Mouse (Mus musculus) NIH3T3 (cell line): ENCODE measurements around the gene Crat.
"Not testable (repeated sequence)": the region's sequence is repeated elsewhere in the genome, so short reads cannot be mapped to it uniquely, and the experiment has no call there.

Source experiments
- DNase-seq: peaks from one replicate; pipeline ENCODE4 v3.0.0-alpha.2; 2012; ENCODE audit warnings: low read depth

The Crat gene

DNA sequence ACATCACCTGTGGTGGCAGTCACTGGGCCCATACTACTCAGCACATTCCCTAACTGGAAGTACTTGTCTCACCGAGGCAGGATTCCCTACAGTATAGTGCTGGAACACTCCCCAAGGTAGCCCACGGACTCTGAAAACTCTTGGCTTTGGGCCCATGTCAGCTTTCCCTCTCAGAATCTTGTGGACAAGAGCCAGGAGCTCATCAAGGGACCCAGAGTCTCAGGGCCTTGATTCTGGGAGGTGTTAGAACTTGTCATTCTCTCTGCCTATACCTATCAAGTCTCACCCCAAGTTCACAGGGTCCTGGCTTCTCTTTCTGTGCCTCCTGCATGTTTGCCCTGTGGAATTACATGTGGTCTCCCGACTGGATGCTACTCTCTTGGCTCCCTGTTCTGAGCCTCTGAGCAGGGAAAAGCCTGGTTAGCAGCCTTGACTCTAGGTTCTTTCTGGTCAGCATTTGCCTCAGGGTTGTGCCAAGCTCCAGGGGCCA is 24.6 kb upstream of the Crat start:
- DNase-seq: peak; percentile 75

GRCm38 (mm10) chr2:30439631-30440030 is 24.0 kb upstream of the Crat start:
- DNase-seq: no peak

- DNase-seq: no peak
Measured at GRCm38 (mm10) chr2:30437791-30438190, 22.2 kb upstream of the Crat start.

DNA sequence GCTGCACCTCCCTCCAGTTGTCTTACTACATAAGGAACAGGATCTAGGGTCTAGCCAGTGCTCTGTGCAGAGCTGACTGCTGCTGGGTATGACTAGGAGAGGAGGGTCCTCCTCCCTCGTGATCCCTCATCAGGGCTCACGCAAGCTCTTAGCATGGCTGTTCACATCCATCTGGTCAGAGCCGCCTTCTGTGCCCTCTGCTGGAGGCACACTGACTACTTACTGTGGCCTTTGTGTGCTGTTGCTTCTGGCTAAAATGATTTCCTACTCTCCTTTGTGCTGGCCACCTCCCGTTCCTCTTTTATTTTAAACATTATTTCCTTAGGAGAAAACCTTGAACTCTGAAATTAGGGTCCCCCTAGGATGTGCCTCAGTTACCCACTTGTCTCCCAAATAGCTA is 21.2 kb upstream of the Crat start:
- DNase-seq: no peak

DNA sequence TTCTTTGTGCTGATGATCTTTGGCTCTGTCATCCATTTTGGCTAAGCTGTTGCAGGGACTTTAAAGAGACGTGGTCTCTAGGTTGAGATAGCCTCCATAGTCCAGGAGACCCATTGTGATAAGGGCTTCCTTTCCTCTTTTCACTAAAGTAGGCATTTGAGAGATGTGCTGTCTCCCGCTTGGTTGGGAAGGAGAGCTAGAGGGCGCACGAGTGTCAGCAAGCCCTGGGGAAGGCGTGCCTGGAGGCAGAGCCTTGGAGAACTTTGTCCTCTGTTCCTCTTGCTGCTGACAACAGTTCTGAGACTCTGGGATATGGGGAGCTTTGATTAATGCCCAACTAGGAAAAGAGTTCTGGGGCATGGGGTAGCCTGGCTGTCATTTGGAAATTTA is 20.5 kb upstream of the Crat start:
- DNase-seq: peak; percentile 58

- DNase-seq: peak; percentile 89
Measured at GRCm38 (mm10) chr2:30435326-30436155, 19.9 kb upstream of the Crat start.

- DNase-seq: no peak
Measured at GRCm38 (mm10) chr2:30429156-30429555, 13.5 kb upstream of the Crat start.

DNA sequence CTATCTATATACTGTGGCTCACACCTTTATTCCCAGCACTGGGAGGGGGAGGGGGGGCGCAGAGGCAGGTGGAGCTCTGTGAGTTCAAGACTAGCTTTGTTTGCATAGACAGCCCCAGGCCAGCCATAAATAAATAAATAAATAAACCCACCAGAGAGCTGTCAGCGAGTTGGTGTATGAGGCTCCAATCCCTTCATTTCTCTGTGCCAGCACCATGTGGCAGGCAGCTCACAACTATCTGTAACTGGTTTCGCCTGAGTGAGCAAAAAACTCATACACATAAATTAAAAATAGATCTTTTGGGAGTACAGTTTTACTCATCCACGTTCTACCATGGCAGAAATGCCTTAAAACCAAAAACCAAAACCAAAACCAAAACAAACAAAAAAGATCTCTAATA is 5.8 kb upstream of the Crat start:
- DNase-seq: no peak

DNA sequence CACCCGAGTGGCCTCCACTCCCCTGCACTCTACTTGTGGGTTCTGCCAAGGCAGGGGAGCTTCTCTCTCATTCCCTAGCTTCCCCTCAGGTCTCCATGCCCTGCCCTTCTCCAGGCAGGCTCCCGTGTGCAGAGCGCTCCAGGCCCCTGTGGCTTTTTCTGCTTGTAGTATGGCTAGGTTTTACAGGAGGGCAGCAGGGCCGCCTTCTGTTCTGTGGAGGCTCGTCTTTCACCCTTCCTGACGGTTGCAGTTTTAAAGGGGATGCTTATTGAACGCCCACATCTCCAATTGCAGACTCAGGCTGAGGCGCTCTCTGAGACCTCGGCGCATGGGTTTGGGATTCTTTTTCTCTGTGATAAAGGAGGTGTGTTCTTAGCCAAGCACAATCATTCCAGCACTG is 3.5 kb upstream of the Crat start:
- DNase-seq: no peak

DNA sequence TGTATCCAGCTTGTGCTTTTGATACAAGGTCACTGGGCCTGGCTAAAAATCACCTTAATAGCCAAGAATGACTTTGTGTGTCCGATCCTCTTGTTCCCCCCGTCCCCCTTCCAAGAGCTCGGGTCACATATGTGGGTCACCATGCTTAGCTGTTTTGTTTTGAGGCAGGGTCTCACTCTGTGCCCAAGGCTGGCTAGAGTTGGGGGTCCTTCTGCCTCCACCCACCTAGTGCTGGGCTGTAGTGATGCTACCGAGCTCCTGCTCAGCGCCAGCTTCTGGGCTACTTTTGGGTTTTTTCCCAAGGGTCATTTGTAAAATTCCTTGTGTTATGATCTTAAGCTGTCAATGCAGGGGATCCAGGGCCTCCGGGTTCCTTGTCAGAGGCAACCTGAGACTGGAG is 2.6 kb upstream of the Crat start:
- DNase-seq: no peak

GRCm38 (mm10) chr2:30417595-30418165 is 2.1 kb upstream of the Crat start:
- DNase-seq: no peak

DNA sequence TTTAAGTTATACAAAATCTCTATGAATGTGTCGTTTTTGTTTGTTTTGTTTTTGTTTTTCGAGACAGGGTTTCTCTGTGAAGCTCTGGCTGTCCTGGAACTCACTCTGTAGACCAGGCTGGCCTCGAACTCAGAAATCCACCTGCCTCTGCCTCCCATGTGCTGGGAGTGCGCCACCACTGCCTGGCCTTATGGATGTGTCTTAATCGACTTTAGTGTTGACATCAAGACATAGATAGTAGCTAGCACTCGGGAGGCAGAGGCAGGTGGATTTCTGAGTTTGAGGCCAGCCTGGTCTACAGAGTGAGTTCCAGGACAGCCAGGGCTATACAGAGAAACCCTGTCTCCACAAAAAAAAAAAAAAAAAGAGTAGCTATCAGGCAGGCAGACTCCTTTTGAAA is 1.5 kb upstream of the Crat start:
- DNase-seq: not testable (repeated sequence)

GRCm38 (mm10) chr2:30416649-30416965 is 994 bp upstream of the Crat start:
- DNase-seq: no peak

GRCm38 (mm10) chr2:30415936-30416648 is 479 bp upstream of the Crat start, which contains the start of gene Ptpa:
TSS of gene Ptpa (plus strand) at chr2:30416039.
- peak; percentile 97 for DNase-seq

- no peak for DNase-seq
Measured at GRCm38 (mm10) chr2:30414681-30415080, 932 bp downstream of the Crat start.

DNA sequence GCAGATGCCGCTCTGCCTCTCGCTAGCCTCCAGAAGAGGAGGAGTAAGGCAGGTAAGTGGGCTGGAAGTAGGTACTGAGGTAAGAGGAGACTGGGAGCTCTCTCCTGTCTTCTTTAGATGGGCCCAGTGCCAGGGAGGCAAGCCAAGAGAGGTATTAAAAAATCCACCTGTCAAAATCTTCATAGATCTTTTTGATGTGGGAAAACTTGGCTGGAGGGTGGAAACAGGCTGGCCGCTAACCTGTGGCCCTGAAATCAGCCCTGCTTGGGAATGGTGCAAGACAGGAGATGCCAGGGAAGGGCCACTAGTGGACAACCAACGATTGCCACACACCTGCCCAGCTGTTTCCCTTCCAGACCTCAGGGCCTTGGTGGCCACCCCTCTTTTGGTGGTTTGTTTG is 1.5 kb downstream of the Crat start:
- no peak for DNase-seq

- DNase-seq: no peak
Measured at GRCm38 (mm10) chr2:30413038-30413973, 2.3 kb downstream of the Crat start.

DNA sequence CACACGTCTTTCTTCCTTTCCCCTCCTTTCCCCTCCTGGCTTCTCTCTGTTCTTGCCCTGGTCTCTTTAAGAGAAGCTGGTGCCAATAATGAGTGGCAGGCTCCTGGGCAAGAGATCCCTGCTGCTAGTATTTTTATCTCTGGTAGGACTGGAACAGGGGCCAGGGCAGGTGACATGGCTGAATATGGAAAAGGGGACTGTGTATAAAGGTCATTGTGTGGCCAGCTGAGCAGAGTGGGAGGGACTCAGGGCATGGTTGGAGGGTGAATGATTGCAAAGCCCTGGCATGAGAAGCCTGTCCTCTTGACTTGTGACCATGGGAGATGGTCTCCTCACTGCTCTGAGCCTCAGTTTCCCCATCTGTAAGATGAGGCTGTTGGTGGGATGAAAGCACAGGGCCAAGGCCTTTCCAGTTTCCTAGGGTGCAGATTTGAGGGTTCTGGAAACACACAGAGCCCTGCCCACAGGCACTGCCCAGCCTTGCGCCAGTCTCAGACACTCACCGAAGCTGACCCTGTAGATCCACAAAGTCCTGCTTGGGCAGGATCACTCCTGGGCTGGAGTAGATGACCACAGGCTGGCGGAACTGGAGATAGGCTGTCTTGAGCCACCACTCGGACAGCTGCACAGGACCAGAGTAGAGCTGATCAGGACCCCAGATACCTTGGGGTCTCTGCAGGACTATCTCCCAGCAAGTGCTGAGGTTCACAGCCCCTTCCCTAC is 6.0 kb downstream of the Crat start:
- DNase-seq: no peak

DNA sequence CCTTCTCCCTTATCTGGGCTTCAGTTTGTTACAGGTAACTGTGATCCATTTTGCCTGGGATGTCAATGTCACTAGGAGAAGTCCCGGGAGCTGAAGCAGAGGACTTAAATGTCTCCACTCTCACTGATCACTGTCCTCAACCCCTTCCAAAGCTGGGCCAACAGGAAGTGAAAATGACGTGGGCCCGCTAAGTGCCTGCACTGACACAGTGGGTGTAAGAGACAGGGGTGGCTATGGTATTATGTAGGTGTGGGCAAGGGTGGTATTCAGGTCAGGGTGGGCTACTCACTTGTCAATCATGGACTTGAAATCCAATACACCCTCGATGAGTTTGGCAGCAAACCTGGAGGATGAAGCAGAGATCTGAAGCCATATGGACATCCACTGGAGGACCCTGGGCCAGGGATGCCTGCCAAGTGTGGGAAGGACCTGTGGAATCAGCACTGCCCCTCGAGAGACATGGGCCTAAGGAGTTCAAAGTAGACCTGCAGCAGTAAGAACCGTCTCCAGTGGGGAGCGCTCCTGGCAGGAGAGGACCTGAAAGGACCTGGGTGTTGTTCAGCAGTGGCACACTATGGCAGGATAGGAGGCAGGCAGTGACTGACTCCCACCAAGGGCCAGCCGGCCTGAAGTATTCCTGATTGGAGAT is 7.0 kb downstream of the Crat start:
- no peak for DNase-seq

- DNase-seq: no peak
Measured at GRCm38 (mm10) chr2:30407778-30408177, 7.8 kb downstream of the Crat start.

- no peak for DNase-seq
Measured at GRCm38 (mm10) chr2:30407221-30407620, 8.4 kb downstream of the Crat start.
